Mouse (Mus musculus): ENCODE results near the gene Mphosph10.

DNA sequence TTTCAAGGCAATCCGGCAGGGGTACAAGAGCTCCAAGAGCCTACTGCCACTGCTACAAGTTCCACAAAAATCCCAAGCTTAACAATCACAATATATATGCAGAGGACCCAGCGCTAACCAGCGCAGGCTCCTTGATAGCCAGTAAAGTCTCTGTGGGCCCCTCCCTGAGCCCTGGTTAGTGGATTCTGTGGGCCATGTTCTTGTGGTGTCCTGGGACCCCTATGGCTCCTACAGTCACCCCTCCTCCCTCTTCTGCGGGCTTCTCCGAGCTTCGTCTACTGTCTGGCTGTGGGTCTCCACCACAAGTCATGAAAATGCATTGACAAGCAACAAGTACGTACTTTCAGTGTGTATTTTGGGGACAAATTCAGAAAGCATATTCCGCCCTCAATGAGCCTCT, 589 bp downstream of the Mphosph10 start:
- TF ChIP-seq CTCF (IDR thresholded peaks at IDR 0.05; ENCODE audit: extremely low read depth, insufficient read length, insufficient replicate concordance, low read depth, low read length): no peak
- TF ChIP-seq POLR2A (IDR thresholded peaks at IDR 0.05; ENCODE audit: low read depth, low read length): no peak
